Mouse (Mus musculus): ENCODE results near the gene Bin2.

GRCm38 (mm10) chr15:100646161-100646560 is 23.2 kb downstream of the Bin2 start:
- TF ChIP-seq CTCF (IDR thresholded peaks at IDR 0.05; ENCODE audit: insufficient read depth, low read length): no peak
- no peak for TF ChIP-seq POLR2A (IDR thresholded peaks at IDR 0.05; ENCODE audit: borderline replicate concordance, extremely low read depth, low read depth, low read length)
